Mouse (Mus musculus) liver, postnatal 0 days (tissue): ENCODE measurements at regions not wholly inside any gene's neighbourhood (a gene's known extent, or its start where the extent isn't known, plus 50 kb on each side); places are given as distances from the start of the nearest gene placed in this dataset.

Experiments used
- ATAC-seq: fragments of 200-750 bp; cut with Nextera tagmentation; 2 replicates; pipeline ENCODE4 v1.8.0; 2017; ENCODE audit warnings: mild to moderate bottlenecking, moderate library complexity
- DNase-seq: peaks from one replicate; pipeline ENCODE4 v3.0.0-alpha.2; 2016
- H3K27ac ChIP-seq: fragments of 300-500 bp; sonication (generic); 2 replicates; pipeline ENCODE4 v1.5.1; 2014; ENCODE audit warnings: antibody characterized with exemption, moderate library complexity, mild to moderate bottlenecking, low read depth
- H3K27me3 ChIP-seq: fragments of 300-500 bp; sonication (generic); 2 replicates; pipeline ENCODE4 v1.6.1; 2014; ENCODE audit warnings: low read length, control low read depth, mixed read lengths; ENCODE audit not compliant: insufficient read depth
- H3K36me3 ChIP-seq: fragments of 300-500 bp; sonication (generic); replicated peaks from 2 replicates; pipeline ENCODE4 v1.6.1; 2014; ENCODE audit warnings: mild to moderate bottlenecking, control low read depth, low read length, moderate library complexity, mixed read lengths; ENCODE audit not compliant: insufficient read depth
- H3K4me1 ChIP-seq: fragments of 300-500 bp; sonication (generic); 2 replicates; pipeline ENCODE4 v1.6.1; 2014; ENCODE audit warnings: antibody characterized with exemption, mild to moderate bottlenecking, control low read depth; ENCODE audit not compliant: insufficient read depth
- H3K4me2 ChIP-seq: fragments of 300-500 bp; sonication (generic); 2 replicates; pipeline ENCODE4 v1.6.1; 2014; ENCODE audit warnings: low read depth, mild to moderate bottlenecking, low read length, moderate library complexity, mixed read lengths
- H3K4me3 ChIP-seq: fragments of 300-500 bp; sonication (generic); 2 replicates; pipeline ENCODE4 v1.5.1; 2014; ENCODE audit warnings: low read depth, low read length
- H3K9ac ChIP-seq: fragments of 300-500 bp; sonication (generic); replicated peaks from 2 replicates; pipeline ENCODE4 v1.6.1; 2014; ENCODE audit warnings: mild to moderate bottlenecking, moderate library complexity
- H3K9me3 ChIP-seq: fragments of 300-500 bp; sonication (generic); 2 replicates; pipeline ENCODE4 v1.6.1; 2016; ENCODE audit warnings: mild to moderate bottlenecking, control low read depth, low read length, mixed read lengths
- CTCF ChIP-seq: sonication (generic); IDR thresholded peaks from 2 replicates; pipeline ENCODE4 v1.5.1; 2016; ENCODE audit warnings: antibody characterized with exemption, low read depth
- EP300 ChIP-seq: IDR thresholded peaks from 2 replicates; pipeline ENCODE4 v1.6.1; 2016; ENCODE audit warnings: antibody characterized with exemption, low read depth, mild to moderate bottlenecking
- WGBS: fragments of 180-500 bp; shearing (Covaris S2); extraction: QIAGEN DNeasy Blood & Tissue Kit; methylation state at CpG from one replicate; pipeline ENCODE4 v1.1.7; 2014; ENCODE audit not compliant: insufficient replicate concordance; 5-methylcytosine and 5-hydroxymethylcytosine counted together

DNA sequence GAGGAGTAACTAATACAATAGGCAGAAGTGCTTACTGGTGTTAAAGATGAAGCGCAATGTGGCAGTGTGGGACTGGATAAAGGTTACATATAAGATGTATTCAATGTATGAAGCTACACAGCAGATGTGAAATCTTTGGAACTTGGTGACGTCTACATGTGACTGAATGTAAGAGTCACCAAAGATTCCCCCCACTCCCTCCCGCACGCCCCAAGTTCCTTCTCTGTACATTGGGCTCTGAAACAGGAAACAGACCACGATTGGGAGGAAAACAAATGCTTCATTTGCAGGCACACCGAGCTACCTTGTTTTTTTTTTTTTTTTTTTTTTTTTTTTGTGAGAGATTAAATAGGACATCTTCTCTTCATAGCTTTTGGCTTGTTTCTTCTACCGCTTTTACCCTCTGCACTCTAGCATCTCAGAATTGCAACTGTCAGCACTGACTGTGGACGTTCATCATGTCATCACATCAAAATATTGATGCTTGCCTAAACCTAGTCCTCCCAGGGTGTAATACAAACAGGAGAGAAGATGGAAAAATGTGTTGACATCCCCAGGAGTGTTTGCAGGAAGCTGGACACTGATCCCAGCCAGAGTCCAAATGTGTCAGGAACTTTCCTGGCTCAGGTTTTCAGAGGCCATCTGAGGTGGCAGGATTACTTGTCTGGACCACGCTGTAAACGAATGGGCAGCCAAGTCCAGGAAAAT, 208.0 kb upstream of the Ccdc122 start:
- no peak overlapping the region for H3K4me2 ChIP-seq
- peak; percentile 96 for ATAC-seq
- peak; percentile 80; the same call in 1 of the 2 replicates for TF ChIP-seq EP300
- TF ChIP-seq CTCF = no peak
- 34% methylated on average over 10 of the region's 10 CpGs for WGBS
- H3K4me3 ChIP-seq = no peak overlapping the region
- H3K9me3 ChIP-seq = no peaks in the 10 kb centered on the region
- H3K27ac ChIP-seq = peak overlapping the region; percentile 81
- DNase-seq = peak; percentile 47
- H3K4me1 ChIP-seq = 0 out of 2 replicates have a peak, but pooled peaks cover 4% of the 10 kb centered on the region
- no peaks in the 10 kb centered on the region for H3K27me3 ChIP-seq
- H3K36me3 ChIP-seq = no peaks in the 10 kb centered on the region
- H3K9ac ChIP-seq = no peak overlapping the region

DNA sequence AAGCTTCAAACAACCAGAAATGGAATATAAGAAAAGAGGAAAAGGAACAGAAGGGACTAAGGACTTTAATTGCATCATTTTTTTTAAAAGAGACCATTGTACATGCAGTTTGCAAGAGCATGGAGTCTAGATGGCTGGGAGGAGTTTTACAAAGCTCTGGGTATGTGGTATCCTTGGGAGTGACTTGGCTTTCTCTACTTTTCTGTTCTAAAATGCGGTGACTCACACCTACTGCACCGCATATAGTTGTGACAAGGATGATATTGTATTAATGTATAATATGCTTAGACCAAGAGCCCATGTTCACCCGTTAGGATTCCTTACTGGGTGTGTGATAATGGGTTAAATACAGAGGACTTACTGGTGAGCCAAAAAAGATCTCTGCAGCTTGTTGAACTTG, 212.5 kb upstream of the Ccdc122 start:
- Histone ChIP-seq H3K36me3 (no peaks in the 10 kb centered on the region), H3K4me3 (no peak overlapping the region), H3K4me2 (no peak overlapping the region), H3K9ac (no peak overlapping the region), H3K9me3 (no peaks in the 10 kb centered on the region), H3K27me3 (no peaks in the 10 kb centered on the region), H3K4me1 (peaks cover 17% of the 10 kb centered on the region), H3K27ac (no peak overlapping the region)
- no peak for TF ChIP-seq CTCF
- TF ChIP-seq EP300 = no peak
- no peak for ATAC-seq
- 83% methylated on average over 3 of the region's 3 CpGs for WGBS
- no peak for DNase-seq

DNA sequence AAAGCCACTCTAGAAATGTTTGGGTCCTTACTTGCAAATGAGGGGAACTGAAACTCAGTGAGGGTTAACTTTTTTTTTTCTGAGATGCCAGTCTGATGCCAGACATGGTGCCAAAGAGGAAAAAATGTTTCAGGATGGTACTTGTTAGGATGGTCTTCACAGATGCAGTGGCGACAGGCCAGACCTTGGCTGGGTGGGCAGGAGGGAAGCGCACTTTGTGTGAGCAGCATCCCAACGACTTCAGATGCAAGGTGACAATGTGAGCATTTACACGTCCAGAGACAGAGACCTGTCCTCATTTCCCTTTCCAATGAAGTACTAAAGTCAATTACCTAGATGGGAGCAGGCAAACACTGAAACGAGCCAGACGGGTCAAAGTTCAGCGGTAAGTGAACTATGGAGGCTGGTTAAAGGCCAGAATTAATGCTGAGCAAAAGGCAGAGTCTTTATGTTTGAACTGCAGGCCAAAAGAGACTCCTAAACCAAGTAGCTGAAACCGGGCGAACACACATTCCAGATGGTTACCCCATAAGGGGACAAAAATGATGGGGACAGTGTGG, 213.7 kb upstream of the Ccdc122 start:
- Histone ChIP-seq H3K9me3 (no peaks in the 10 kb centered on the region), H3K27ac (peak overlapping the region; percentile 55; the same call in 1 of the 2 replicates), H3K4me2 (no peak overlapping the region), H3K4me3 (no peak overlapping the region), H3K36me3 (no peaks in the 10 kb centered on the region), H3K9ac (no peak overlapping the region), H3K27me3 (no peaks in the 10 kb centered on the region), H3K4me1 (peaks cover 25% of the 10 kb centered on the region)
- peak; percentile 45 for DNase-seq
- TF ChIP-seq CTCF = no peak
- TF ChIP-seq EP300 = peak; percentile 41; the same call in 1 of the 2 replicates
- WGBS = 65% methylated on average over 9 of the region's 9 CpGs
- ATAC-seq = peak; percentile 63

DNA sequence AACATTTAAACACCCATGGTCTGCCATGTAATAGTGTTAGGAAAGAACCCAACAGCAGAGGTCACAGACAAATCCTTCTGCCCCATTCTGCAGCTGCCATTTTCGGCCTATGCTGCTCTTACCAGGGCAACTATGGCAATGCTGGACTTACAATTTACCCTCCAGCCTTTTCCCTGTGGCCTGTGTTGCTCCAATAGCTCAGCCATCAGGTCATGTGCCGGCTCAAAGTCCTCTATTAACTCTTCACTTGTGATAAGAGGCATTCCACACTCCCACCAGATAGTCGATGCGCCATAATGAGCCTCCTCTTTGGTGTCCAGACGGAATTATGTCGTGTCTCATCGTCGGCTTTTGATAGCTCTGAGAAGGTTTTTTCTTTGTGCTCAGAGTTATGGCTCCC, 214.7 kb upstream of the Ccdc122 start:
- WGBS = 80% methylated on average over 8 of the region's 8 CpGs
- DNase-seq (no peak), ATAC-seq (no peak)
- H3K4me3 ChIP-seq = no peak overlapping the region
- H3K9ac ChIP-seq = no peak overlapping the region
- H3K4me1 ChIP-seq = peaks cover 28% of the 10 kb centered on the region
- no peak overlapping the region for H3K4me2 ChIP-seq
- no peaks in the 10 kb centered on the region for H3K9me3 ChIP-seq
- no peak for TF ChIP-seq EP300
- no peak for TF ChIP-seq CTCF
- H3K36me3 ChIP-seq = no peaks in the 10 kb centered on the region
- H3K27me3 ChIP-seq = no peaks in the 10 kb centered on the region
- no peak overlapping the region for H3K27ac ChIP-seq

DNA sequence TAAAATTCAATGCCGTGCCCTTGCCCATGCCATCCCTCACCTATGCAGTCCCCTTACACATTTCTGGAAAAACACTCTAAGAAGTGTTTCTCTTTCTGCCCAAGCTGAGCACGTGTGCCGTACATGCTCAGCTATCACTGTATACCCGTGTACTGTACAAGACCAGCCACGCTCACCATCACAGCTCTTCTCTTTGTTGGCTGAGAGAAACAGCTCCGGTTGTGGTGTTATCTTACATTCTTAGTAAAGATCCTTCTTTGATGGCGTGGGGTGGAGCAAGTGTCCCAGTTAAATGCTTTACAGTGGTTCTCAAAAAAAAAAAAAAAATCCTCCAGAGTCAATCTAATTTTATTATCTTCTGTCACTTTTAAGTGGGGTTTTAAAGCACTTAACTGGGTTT, 215.1 kb upstream of the Ccdc122 start:
- ATAC-seq = no peak
- Histone ChIP-seq H3K4me1 (peaks cover 31% of the 10 kb centered on the region), H3K4me3 (no peak overlapping the region), H3K27ac (no peak overlapping the region), H3K9ac (no peak overlapping the region), H3K36me3 (no peaks in the 10 kb centered on the region), H3K27me3 (no peaks in the 10 kb centered on the region), H3K4me2 (no peak overlapping the region), H3K9me3 (no peaks in the 10 kb centered on the region)
- no peak for DNase-seq
- TF ChIP-seq CTCF (no peak), EP300 (no peak)
- 78% methylated on average over 7 of the region's 7 CpGs for WGBS

DNA sequence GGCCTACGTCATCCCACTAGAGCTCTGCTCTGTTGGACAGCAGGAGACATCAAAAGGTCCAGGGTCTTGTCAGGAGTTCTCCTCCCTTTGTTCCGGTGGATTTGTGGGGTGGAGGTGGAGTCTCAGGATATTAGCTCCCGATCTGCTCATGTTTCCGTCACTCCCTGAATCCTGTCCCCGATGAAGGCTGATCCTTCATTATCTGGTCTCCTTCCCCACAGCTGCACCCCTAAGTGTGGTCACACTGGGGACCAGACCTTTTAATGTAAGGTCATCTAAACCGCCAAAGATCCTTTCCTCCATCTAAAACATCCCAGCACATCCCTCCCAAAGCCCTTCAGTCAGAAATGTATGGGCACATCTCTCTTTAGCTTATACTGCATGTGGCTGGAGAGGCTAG, 215.6 kb upstream of the Ccdc122 start:
- Histone ChIP-seq H3K9ac (no peak overlapping the region), H3K9me3 (no peaks in the 10 kb centered on the region), H3K4me1 (peaks cover 31% of the 10 kb centered on the region), H3K27ac (no peak overlapping the region), H3K27me3 (no peaks in the 10 kb centered on the region), H3K4me2 (no peak overlapping the region), H3K4me3 (no peak overlapping the region), H3K36me3 (no peaks in the 10 kb centered on the region)
- 83% methylated on average over 6 of the region's 6 CpGs for WGBS
- no peak for ATAC-seq
- DNase-seq = no peak
- TF ChIP-seq CTCF = no peak
- no peak for TF ChIP-seq EP300
